ENCODE assay signal across 11 mouse cellular contexts in the genomic region with DNA sequence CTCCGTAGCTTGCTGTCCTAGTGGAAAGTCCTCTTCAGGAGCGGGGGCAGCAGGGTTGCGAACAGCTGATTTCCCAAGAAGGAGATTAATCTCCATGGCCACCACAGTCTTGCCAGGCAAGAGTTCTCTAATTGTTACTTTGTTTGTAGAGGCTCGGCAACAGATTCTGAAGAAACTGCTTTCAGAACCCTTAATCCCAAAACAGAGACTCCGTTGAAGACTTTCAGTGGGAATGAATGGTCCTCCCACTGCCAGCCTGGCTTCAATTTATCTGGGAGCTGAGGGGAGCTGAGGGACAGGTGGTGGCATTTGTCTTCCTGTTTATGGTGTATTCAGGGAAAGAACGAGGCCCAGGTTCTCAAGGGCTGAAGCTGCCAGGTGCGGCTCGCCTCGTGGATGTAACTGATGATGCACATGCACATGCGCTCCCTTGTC.
DNase-seq lines count a peak whose midpoint lies in the region; ATAC-seq and TF ChIP-seq lines count a peak whose summit lies in the region.
"Had no signal": no experiment of that assay in that cellular context is flagged by ENCODE, and none has a peak within 500 bp of the region (broad histone marks: within the 10 kb centered on the region; RNA-seq: fewer than 3 reads in every experiment).

No protein-coding gene starts in this region.

- peak overlapping the region; percentile 63 for H3K27ac ChIP-seq in midbrain, embryonic 10.5 days (replicated peaks)
- no peak overlapping the region for H3K27ac ChIP-seq in kidney, adult 2 months (ENCODE audit: insufficient read depth, low read depth, low read length)
- H3K27ac ChIP-seq in embryonic facial prominence, embryonic 10.5 days (replicated peaks), result no peak overlapping the region
- H3K27ac ChIP-seq: heart, embryonic 15.5 days had no signal

- H3K9me3 ChIP-seq in midbrain, embryonic 10.5 days (replicated peaks), result peaks cover 9% of the 10 kb centered on the region; the same call in 1 of the 2 replicates
- no peaks in the 10 kb centered on the region for H3K9me3 ChIP-seq in embryonic facial prominence, embryonic 10.5 days
- H3K9me3 ChIP-seq: heart, embryonic 15.5 days had no signal

- peak; percentile 31 to 37 for DNase-seq in left cerebral cortex, adult 18-20 months (ENCODE audit: low spot score in 2 of 2)
- DNase-seq in left cerebral cortex, adult 11 months (ENCODE audit: low spot score), result no peak
- DNase-seq in midbrain, embryonic 10.5 days (ENCODE audit: low spot score), result peak; percentile 32
- DNase-seq in testis, postnatal 14 days (ENCODE audit: low spot score), result peak; percentile 57
- no peak for DNase-seq in kidney, adult 18-20 months
- no peak for DNase-seq in kidney, adult 2 months
- no peak for DNase-seq in embryonic facial prominence, embryonic 10.5 days (ENCODE audit: low spot score)
- DNase-seq: kidney, postnatal 10 days; thymus, postnatal 36 days had no signal

- WGBS in midbrain, embryonic 10.5 days, result 33% methylated on average over 10 of the region's 10 CpGs
- 90% methylated on average over 10 of the region's 10 CpGs for WGBS in kidney, adult 2 months
- WGBS in embryonic facial prominence, embryonic 10.5 days, result 61% methylated on average over 10 of the region's 10 CpGs

- TF ChIP-seq POLR2A in kidney, adult 2 months (IDR thresholded peaks at IDR 0.05; ENCODE audit: low read depth, low read length), result no peak

- TF ChIP-seq CTCF in kidney, adult 2 months (conservative IDR thresholded peaks at IDR 0.05; ENCODE audit: insufficient read depth, insufficient read length, low read depth, low read length), result no peak

- peaks cover 15% of the 10 kb centered on the region for H3K36me3 ChIP-seq in midbrain, embryonic 10.5 days
- H3K36me3 ChIP-seq in kidney, adult 2 months (ENCODE audit: control insufficient read depth, insufficient read depth, low read length), result no peaks in the 10 kb centered on the region
- no peaks in the 10 kb centered on the region; the same call in 1 of the 2 replicates for H3K36me3 ChIP-seq in embryonic facial prominence, embryonic 10.5 days (replicated peaks)
- H3K36me3 ChIP-seq: heart, embryonic 15.5 days had no signal

- peaks cover 38% of the 10 kb centered on the region for H3K4me1 ChIP-seq in midbrain, embryonic 10.5 days
- H3K4me1 ChIP-seq in kidney, adult 2 months (ENCODE audit: control insufficient read depth, insufficient read depth, low read length), result no peaks in the 10 kb centered on the region
- peaks cover 4% of the 10 kb centered on the region; the same call in 1 of the 2 replicates for H3K4me1 ChIP-seq in embryonic facial prominence, embryonic 10.5 days

- no peak overlapping the region for H3K4me3 ChIP-seq in midbrain, embryonic 10.5 days
- no peak overlapping the region for H3K4me3 ChIP-seq in kidney, adult 2 months (ENCODE audit: insufficient read depth, low read depth, low read length)
- no peak overlapping the region for H3K4me3 ChIP-seq in embryonic facial prominence, embryonic 10.5 days
- H3K4me3 ChIP-seq: heart, embryonic 15.5 days had no signal

- peak; percentile 52 for ATAC-seq in frontal cortex, adult (ENCODE audit: low TSS enrichment)

- H3K27me3 ChIP-seq in midbrain, embryonic 10.5 days (ENCODE audit: low read depth, poor library complexity, severe bottlenecking), result no peaks in the 10 kb centered on the region
- no peaks in the 10 kb centered on the region for H3K27me3 ChIP-seq in kidney, adult 2 months (replicated peaks; ENCODE audit: control insufficient read depth, insufficient read depth, low read length)
- H3K27me3 ChIP-seq in embryonic facial prominence, embryonic 10.5 days (replicated peaks; ENCODE audit: low read depth, poor library complexity, severe bottlenecking), result no peaks in the 10 kb centered on the region
- H3K27me3 ChIP-seq: heart, embryonic 15.5 days had no signal

Comparison
In these comparisons a context has a peak if more than half of its experiments do, and no peak if none do; other contexts are left out.
1. DNase-seq: peak in left cerebral cortex, adult 18-20 months (2 of 2), midbrain, embryonic 10.5 days (single experiment) and testis, postnatal 14 days (single experiment); none in left cerebral cortex, adult 11 months (single experiment), kidney, adult 18-20 months (single experiment), kidney, adult 2 months (single experiment) and embryonic facial prominence, embryonic 10.5 days (single experiment).